Mouse (Mus musculus): ENCODE measurements around the gene Gm21987.

Gene Gm21987

GRCm38 (mm10) chr16:38349881-38350280 is 3.0 kb downstream of the Gm21987 start:
- DNase-seq: no peak

DNA sequence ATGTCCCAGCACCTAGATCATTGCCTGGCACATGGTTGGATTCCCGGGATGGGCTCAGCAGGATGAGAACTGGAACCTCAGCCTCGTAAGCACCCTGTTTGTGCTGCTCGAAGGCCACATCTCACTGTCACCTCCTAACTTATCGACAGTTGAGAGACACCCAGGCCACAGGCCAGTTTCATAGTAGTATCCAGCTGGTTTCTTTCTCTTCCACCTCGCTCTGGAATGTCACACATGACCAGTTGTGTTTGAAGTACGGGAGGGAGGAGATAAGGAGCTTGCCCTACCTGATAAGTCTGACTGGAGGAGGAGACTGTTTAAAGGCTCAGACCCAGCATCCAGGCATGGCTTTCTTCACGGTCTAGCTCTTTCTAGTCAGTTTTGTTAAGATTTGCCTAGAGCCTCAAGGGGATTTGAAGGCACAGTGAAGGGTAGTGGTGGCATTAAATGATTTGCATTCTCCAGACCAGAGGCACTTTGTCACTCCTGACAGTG is 3.6 kb downstream of the Gm21987 start:
- no peak for DNase-seq

GRCm38 (mm10) chr16:38350939-38351338 is 4.1 kb downstream of the Gm21987 start:
- no peak for DNase-seq

- DNase-seq: no peak
Observed at GRCm38 (mm10) chr16:38352031-38352430, 5.2 kb downstream of the Gm21987 start.

- no peak for DNase-seq
Observed at GRCm38 (mm10) chr16:38352851-38353250, 6.0 kb downstream of the Gm21987 start.

DNA sequence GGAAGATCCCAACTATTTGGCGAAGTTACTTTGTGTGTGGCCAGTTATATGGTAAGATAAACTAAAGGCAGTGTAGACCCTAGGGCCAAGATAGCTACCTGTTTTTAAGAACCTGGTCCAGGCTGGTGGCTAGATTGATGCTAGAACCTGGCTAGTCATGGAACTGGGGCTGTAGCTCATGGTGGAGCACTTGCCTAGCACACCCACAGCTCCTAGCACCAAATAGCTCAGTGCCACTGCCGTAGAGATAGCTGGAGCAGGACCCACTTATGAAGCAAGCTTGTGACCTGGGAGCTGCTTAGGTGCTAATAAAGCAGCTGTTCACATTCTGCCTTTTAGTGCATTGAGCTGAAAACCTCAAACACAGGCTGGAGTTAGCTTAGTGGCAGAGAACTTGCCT is 6.8 kb downstream of the Gm21987 start:
- no peak for DNase-seq

GRCm38 (mm10) chr16:38354185-38354913 is 7.5 kb downstream of the Gm21987 start:
- no peak for DNase-seq

DNA sequence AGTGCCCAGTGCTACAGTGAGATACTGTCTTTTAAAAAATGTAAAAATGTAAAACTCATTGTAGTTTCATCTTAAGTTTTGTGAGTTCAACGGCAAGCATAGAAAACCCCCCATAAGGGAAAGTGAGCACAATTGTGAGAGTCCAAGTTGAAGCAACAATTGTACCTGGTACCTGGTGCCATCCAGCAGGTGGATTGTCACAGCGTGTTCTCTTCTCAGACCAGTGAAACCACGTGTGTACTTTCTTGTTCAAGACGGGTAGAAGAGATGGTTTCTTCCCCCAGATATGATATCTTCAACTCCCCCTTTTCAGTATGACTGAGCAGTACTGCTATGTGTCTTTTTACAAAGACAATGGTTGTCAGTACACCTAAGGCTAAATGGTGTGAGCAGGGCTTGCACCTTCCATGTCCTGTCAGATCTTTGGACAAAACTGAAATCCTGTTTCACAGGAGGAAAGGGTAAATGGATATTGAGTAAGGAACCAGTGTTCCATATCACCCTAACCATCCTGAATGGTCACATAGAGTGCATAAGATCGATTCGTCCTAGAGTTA is 11.5 kb downstream of the Gm21987 start:
- DNase-seq: no peak

- DNase-seq: no peak
Observed at GRCm38 (mm10) chr16:38359241-38359640, 12.4 kb downstream of the Gm21987 start.

- DNase-seq: no peak
Observed at GRCm38 (mm10) chr16:38359857-38360256, 13.0 kb downstream of the Gm21987 start.

DNA sequence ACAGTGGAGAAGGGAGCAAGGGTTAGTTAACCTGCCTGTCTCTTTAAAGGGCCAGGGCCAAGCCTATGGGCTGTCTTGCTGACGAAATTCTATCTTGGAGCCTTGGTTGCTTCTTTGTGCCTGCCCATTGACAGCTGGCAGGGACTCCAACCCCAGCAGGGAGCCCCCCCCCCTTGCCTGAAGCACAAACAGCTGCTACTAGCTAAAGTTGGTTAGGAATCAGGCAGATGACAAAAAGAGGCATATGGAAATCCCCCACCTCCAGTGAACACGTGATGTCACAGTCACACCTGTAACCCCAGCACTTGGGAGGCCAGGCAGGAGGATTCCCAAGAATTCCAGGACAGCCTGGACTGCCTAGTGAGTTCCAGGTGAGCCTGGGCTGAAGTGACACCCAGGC is 13.5 kb downstream of the Gm21987 start:
- DNase-seq: no peak

- no peak for DNase-seq
Observed at GRCm38 (mm10) chr16:38361933-38362332, 15.1 kb downstream of the Gm21987 start, which contains the start of gene Popdc2. Gene Popdc2 (plus strand): TSS chr16:38362209.

GRCm38 (mm10) chr16:38362493-38363255 is 15.8 kb downstream of the Gm21987 start:
- no peak for DNase-seq

DNA sequence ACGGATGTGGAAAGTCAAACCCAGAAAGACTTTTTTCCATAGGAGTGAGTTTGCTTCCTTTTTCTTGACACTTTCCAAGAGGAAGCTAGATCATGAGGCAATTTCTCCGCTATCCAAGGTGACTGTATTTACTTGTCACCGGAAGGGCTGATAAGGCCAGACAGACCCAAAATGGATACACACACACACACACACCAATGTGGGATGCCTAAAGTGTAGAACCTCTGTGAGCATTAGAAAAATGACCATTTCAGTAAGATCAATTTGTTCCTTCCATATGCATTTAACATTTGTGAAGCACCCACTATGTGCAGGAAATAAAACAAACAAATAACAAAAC is 16.4 kb downstream of the Gm21987 start:
- DNase-seq: no peak

DNA sequence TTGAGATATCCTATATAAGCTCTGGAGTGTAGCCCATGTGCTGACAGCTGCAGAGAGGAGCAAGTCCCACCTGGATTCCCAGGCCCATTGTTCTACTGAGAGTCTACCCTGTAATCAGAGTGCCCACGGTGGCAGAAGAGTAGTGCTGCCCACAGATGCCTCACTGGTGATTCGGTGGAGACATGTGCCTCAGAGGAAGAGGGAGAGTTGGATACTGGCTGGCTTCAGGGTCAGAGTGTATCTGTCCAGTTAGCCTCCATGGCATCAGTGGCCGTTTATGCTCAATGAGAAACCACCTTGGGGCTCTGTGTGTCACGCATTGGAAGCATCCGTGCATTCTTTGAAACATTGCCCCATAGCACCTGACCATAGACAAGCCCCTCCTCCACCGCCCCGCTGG is 16.8 kb downstream of the Gm21987 start:
- DNase-seq: no peak

DNA sequence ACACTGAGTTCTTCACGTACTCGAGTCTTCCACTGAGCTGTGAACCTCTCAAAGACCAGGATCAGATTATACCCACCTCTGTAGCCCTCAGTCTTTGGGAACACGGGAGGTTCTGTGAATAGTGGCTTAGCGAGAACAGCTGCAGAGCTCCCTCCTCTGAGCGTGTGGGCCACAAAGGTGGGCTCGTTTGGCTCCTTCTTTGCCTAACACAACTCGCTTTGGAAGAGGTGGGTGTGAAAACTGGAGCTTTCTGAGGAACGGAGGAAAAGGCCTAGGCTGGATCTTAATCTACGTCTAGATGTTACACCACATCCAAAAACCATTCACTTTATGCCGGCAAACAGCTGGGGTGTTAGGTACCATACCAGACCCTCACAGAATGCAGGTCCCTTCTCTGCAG is 18.6 kb downstream of the Gm21987 start:
- no peak for DNase-seq

GRCm38 (mm10) chr16:38366231-38366630 is 19.4 kb downstream of the Gm21987 start:
- DNase-seq: no peak

- DNase-seq: no peak
Observed at GRCm38 (mm10) chr16:38368336-38368735, 21.5 kb downstream of the Gm21987 start.

- no peak for DNase-seq
Observed at GRCm38 (mm10) chr16:38369000-38369399, 22.2 kb downstream of the Gm21987 start.

- no peak for DNase-seq
Observed at GRCm38 (mm10) chr16:38369431-38369830, 22.6 kb downstream of the Gm21987 start.

GRCm38 (mm10) chr16:38369992-38370484 is 23.2 kb downstream of the Gm21987 start:
- DNase-seq: no peak

GRCm38 (mm10) chr16:38370633-38371374 is 24.0 kb downstream of the Gm21987 start:
- DNase-seq: no peak

DNA sequence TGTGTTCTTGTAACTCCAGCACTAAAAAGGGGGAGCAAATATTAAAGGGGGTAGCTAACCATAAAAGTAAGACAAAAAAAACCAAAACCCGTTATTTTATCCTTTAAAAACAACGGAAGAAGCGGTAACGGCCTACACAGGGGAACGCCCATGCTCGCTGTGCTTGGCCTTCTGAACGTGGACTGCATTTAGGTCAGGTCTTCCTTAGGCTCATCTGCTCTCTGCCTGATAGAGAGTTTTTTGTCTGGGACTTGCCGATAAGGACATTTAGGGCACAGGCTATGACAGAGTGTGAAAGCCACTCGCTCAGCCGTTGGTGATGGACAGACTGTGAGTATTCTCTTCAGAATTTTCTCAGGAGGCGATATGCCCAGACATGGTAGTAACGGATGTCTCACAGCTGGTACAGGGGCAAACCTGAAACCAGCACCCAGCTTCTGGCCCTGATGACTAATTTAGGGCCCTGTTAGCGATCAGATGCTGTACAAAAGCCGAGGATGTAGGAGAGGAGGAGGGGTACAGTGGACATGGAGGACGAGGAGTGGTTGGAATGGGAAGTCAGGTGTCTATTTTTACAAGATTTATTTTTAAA is 25.0 kb downstream of the Gm21987 start:
- DNase-seq: no peak

Measured in kidney, adult 8-10 months (tissue).